Mouse (Mus musculus): Measurements from ENCODE around the gene Poln. TPM values are rescaled to one million over a fixed set of nuclear protein-coding genes. Genes with fewer than 3 reads are reported as not detected.

The Poln gene
- polyA plus RNA-seq, 1 experiment from 2014 or later, result 0.24 TPM

DNA sequence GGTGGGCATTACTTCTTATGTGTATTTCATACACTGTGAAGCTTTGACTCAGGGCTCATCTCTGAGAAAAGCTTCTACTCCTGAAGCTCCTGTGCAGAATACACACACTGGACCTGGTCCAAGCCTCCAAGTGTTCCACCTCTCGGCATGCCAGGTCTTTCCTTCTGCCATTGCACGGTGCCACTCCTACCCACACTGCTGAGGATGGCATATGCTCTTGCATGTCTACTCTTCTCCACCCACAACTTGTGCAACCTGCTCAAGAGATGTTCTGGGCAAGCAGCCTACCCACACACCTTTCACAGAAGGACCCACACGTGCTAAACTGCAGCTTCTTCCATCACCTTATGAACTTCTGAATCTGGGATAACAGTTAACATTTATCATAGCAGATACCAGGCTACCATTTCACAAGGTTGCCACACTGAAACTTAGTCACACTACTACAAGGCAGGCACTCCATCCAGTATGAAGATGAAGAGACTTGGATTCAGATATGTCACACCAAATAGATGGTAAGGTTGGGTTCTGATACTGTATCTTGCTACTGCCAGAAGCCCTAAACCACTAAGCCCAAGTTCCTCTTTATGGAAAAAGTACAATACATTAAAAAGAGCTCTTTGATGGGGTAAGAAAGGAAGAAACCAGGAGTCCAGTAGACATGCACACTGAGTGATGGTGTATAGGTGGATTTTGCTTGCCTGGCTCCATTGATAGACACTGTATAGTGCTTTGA, 50.0 kb downstream of the Poln start:
- no peak overlapping the region for H3K4me2 ChIP-seq
- ATAC-seq (ENCODE audit: extremely low read depth, insufficient number of reproducible peaks, low FRiP score, low TSS enrichment), result no peak
- H3K4me3 ChIP-seq, result no peak overlapping the region
- H3K4me1 ChIP-seq, result no peaks in the 10 kb centered on the region
- no peak overlapping the region for H3K9ac ChIP-seq
- H3K27me3 ChIP-seq (replicated peaks), result peaks cover 7% of the 10 kb centered on the region; the same call in 1 of the 2 replicates
- H3K9me3 ChIP-seq, result no peaks in the 10 kb centered on the region
- 76% methylated on average over 3 of the region's 3 CpGs for WGBS
- H3K36me3 ChIP-seq, result no peaks in the 10 kb centered on the region
- no peak overlapping the region for H3K27ac ChIP-seq (replicated peaks)

DNA sequence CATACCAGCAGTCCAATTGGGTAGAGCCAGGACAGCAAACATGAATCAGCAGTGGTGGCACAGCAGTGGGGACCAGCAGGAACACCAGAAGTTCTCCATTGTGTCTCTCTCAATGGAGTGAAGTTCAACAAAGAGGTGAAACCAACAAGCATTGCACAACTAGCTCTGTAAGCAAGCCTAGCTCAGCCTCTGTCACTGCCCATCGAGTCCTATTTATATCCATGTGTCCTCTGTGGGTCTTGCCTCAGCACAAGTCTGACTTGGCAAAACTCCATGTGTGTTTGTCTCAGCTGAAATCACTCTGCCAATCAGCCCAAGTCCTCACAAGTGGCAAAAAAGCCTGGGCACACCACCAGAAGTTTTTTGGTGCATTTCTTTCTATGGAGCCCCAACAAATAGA, 63.6 kb downstream of the Poln start:
- no peaks in the 10 kb centered on the region for H3K27me3 ChIP-seq (replicated peaks)
- no peak overlapping the region for H3K27ac ChIP-seq (replicated peaks)
- H3K4me2 ChIP-seq, result no peak overlapping the region
- no peak overlapping the region for H3K9ac ChIP-seq
- no peak overlapping the region for H3K4me3 ChIP-seq
- ATAC-seq (ENCODE audit: extremely low read depth, insufficient number of reproducible peaks, low FRiP score, low TSS enrichment), result no peak
- H3K9me3 ChIP-seq, result 0 out of 2 replicates have a peak, but pooled peaks cover 4% of the 10 kb centered on the region
- WGBS, result 61% methylated on average over 1 of the region's 1 CpGs
- no peaks in the 10 kb centered on the region for H3K36me3 ChIP-seq
- no peaks in the 10 kb centered on the region for H3K4me1 ChIP-seq

DNA sequence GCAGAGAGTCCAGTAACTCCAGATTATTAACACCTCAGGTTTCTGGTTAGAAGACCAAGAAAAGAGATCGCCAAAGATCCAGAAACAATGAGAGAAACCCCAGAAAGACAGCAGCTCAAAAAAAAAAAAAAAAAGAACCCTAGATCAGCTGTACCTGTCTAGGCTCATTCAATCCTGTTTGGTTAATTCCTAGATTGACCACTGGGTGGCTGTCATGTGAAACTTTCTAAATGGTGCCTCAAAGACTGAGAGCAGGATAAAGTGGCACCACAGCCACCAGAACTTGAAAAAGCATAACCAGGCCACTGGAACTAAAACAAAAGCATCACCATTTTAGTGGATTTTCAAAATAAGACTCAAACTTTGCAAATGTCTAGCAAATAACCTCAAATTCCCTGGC, 71.9 kb downstream of the Poln start:
- Histone ChIP-seq H3K9ac (no peak overlapping the region), H3K4me3 (no peak overlapping the region), H3K9me3 (0 out of 2 replicates have a peak, but pooled peaks cover 4% of the 10 kb centered on the region), H3K27me3 (replicated peaks) (peaks cover 16% of the 10 kb centered on the region), H3K27ac (replicated peaks) (no peak overlapping the region), H3K4me1 (no peaks in the 10 kb centered on the region), H3K36me3 (no peaks in the 10 kb centered on the region), H3K4me2 (no peak overlapping the region)
- 10% methylated on average over 1 of the region's 1 CpGs for WGBS
- no peak for ATAC-seq (ENCODE audit: extremely low read depth, insufficient number of reproducible peaks, low FRiP score, low TSS enrichment)

DNA sequence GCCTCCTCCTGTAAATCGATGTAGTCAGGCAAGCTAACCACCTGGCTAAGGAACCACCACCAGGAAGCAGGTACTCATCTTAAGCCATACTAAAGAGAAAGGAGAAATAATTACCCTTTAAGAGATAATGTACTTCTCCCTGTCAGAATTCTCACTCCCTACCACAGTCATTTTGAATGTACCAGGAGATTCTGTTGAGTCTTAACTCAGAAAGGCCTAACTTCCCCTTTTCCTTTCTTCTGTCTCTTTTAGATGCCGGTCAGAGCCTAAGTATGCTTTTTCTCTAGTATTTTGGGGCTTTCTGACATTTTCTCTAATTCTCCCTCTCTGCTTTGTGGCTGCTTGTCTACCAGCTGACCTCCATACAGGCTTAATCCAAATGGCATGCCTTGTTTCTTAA, 76.2 kb downstream of the Poln start:
- 79% methylated on average over 2 of the region's 2 CpGs for WGBS
- no peaks in the 10 kb centered on the region for H3K36me3 ChIP-seq
- H3K27ac ChIP-seq (replicated peaks), result no peak overlapping the region
- H3K27me3 ChIP-seq (replicated peaks), result peaks cover 24% of the 10 kb centered on the region
- H3K4me1 ChIP-seq, result no peaks in the 10 kb centered on the region
- no peaks in the 10 kb centered on the region for H3K9me3 ChIP-seq
- H3K4me2 ChIP-seq, result no peak overlapping the region
- ATAC-seq (ENCODE audit: extremely low read depth, insufficient number of reproducible peaks, low FRiP score, low TSS enrichment), result no peak
- no peak overlapping the region for H3K4me3 ChIP-seq
- H3K9ac ChIP-seq, result no peak overlapping the region

DNA sequence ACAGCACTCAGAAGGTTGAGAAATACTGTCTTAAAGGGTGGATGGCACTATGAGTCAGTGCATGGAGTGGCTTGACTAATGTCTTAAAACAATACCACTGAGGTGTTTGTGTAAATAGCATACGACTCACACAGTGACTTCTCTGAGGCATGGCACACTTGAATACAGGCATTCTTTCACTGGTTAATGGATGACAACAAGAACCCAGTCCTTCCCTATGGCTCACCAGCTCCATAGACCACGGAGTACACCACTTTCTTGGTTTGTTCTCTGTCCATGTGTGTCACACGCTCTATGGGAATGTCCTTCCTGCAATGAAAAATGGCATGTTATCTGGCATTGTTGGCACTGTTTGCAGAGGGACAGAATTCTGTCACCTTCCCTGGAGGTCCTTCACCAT, 136.7 kb downstream of the Poln start:
- WGBS, result 64% methylated on average over 3 of the region's 3 CpGs
- no peaks in the 10 kb centered on the region for H3K27me3 ChIP-seq (replicated peaks)
- no peak for ATAC-seq (ENCODE audit: extremely low read depth, insufficient number of reproducible peaks, low FRiP score, low TSS enrichment)
- no peaks in the 10 kb centered on the region for H3K9me3 ChIP-seq
- H3K4me2 ChIP-seq, result no peak overlapping the region
- no peaks in the 10 kb centered on the region for H3K36me3 ChIP-seq
- no peak overlapping the region for H3K9ac ChIP-seq
- H3K4me1 ChIP-seq, result no peaks in the 10 kb centered on the region
- no peak overlapping the region for H3K27ac ChIP-seq (replicated peaks)
- no peak overlapping the region for H3K4me3 ChIP-seq

DNA sequence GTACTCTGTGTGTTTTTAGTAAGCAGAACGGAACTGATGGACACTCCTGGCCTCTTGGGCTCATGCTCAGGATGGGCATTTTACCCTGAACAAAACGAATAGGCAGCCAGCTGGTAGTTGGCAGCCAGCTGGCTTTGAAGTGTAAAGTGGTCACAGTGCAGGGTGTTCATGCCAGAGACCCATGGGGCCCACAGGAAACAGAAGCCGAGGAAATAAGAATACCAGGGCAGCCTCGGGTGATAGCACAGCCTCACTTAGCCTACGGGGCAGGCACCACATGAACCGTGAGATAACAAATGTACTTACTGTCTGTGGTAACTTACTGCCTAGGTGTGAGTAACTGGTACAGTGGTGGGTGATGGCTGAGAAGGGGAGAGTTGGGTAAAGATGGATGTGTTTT, 138.2 kb downstream of the Poln start:
- Histone ChIP-seq H3K9ac (no peak overlapping the region), H3K27me3 (replicated peaks) (no peaks in the 10 kb centered on the region), H3K9me3 (no peaks in the 10 kb centered on the region), H3K36me3 (no peaks in the 10 kb centered on the region), H3K4me1 (no peaks in the 10 kb centered on the region), H3K4me2 (no peak overlapping the region), H3K27ac (replicated peaks) (no peak overlapping the region), H3K4me3 (no peak overlapping the region)
- no peak for ATAC-seq (ENCODE audit: extremely low read depth, insufficient number of reproducible peaks, low FRiP score, low TSS enrichment)
- 49% methylated on average over 6 of the region's 6 CpGs for WGBS

DNA sequence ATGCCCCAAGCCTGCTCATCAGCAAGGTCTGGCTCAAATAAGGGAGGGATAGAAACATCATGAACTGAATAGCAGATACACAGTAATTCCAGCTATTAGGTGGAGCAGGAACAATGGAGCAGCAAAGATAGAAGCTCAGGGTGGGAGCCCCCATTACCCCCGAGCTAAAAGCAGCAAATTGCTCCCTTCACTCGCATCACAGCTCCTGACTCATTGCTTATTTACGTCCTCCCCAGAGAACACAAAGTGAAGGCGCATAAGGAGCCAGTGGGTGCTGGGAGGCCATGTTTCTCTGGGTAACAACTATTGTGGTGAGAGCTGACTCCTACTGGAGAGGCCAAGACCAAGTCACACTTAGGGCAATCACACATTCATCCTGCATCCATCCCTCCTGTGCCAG, 139.1 kb downstream of the Poln start:
- no peaks in the 10 kb centered on the region for H3K36me3 ChIP-seq
- H3K4me1 ChIP-seq, result no peaks in the 10 kb centered on the region
- H3K4me2 ChIP-seq, result no peak overlapping the region
- no peaks in the 10 kb centered on the region for H3K27me3 ChIP-seq (replicated peaks)
- ATAC-seq (ENCODE audit: extremely low read depth, insufficient number of reproducible peaks, low FRiP score, low TSS enrichment), result no peak
- H3K9me3 ChIP-seq, result no peaks in the 10 kb centered on the region
- no peak overlapping the region for H3K27ac ChIP-seq (replicated peaks)
- WGBS, result 70% methylated on average over 4 of the region's 4 CpGs
- H3K4me3 ChIP-seq, result no peak overlapping the region
- no peak overlapping the region for H3K9ac ChIP-seq

DNA sequence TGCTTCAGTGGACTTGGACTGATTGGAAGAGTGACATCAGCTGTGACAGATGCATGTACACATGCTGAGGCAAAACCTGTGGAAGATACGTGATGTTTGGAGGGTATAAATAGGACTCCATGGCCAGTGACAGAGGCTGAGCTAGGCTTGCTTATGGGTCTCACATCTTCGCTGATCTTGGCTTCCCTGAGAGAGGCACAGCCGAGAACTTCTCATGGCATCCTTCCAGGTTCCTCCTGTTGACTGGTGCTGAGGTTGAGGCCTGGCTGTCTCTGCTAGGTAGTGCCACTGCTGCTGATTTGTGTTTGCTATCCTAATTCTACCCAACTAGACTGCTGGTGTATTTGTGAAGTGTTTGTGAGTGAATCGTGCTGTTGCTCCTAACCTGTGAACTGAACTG, 150.3 kb downstream of the Poln start:
- Histone ChIP-seq H3K4me2 (no peak overlapping the region), H3K4me3 (no peak overlapping the region), H3K27ac (replicated peaks) (no peak overlapping the region), H3K9me3 (0 out of 2 replicates have a peak, but pooled peaks cover 4% of the 10 kb centered on the region), H3K36me3 (no peaks in the 10 kb centered on the region), H3K9ac (no peak overlapping the region), H3K4me1 (no peaks in the 10 kb centered on the region), H3K27me3 (replicated peaks) (peaks cover 3% of the 10 kb centered on the region; the same call in 1 of the 2 replicates)
- WGBS, result 64% methylated on average over 4 of the region's 4 CpGs
- ATAC-seq (ENCODE audit: extremely low read depth, insufficient number of reproducible peaks, low FRiP score, low TSS enrichment), result no peak

DNA sequence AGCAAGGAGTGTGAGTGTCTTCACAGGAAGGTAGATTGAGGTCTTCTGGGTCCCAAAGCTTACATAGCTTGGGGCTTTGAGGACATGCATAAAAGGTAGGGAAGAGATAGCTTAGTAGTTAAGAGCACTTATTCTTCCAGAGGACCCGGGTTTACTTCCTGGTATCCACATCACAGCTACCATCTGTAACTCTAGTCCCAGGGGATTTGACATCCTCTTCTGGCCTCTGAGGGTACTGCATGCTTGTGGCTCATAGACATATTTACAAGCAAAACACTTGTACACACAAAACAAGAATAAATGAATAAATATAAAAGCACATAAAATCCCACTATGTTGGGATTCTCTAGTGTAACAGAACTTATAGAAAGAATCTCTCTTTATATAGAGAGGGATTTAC, 154.6 kb downstream of the Poln start:
- WGBS, result 53% methylated on average over 1 of the region's 1 CpGs

DNA sequence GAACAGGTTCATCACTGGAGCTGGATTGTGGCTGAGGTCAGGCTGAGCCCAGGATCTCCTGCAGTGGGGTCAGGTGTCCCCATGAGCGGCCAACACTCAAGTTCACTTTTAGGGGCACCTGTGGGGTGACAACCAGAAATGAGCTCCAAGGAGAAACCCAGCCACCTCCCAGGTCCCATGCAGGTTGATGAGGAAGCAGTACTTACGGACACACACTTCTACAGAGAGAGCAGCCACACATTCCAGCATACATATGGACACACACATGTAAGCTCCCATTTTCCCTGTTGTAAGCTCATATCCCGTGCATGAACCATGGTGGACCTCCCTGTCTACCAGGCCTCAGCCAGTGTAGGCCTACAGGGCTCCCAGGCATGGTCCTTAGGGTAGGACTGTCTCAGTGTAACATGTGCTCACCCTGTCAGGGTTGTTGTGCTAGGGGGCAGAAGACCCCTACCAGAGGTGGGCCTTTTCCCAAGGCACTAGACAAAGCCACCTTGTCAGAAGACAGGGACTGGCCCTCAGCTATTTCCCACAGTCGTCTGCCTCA, 161.8 kb downstream of the Poln start:
- Histone ChIP-seq H3K27ac (replicated peaks) (no peak overlapping the region), H3K36me3 (no peaks in the 10 kb centered on the region), H3K4me2 (no peak overlapping the region), H3K9me3 (no peaks in the 10 kb centered on the region), H3K27me3 (replicated peaks) (peaks cover 18% of the 10 kb centered on the region; the same call in 1 of the 2 replicates), H3K9ac (no peak overlapping the region), H3K4me1 (0 out of 2 replicates have a peak, but pooled peaks cover 6% of the 10 kb centered on the region), H3K4me3 (no peak overlapping the region)
- ATAC-seq (ENCODE audit: extremely low read depth, insufficient number of reproducible peaks, low FRiP score, low TSS enrichment), result no peak
- 65% methylated on average over 4 of the region's 4 CpGs for WGBS

More for the DNA sequence above, 154.6 kb downstream of the Poln start:
- Histone ChIP-seq H3K4me2 (no peak overlapping the region), H3K27ac (replicated peaks) (no peak overlapping the region), H3K36me3 (no peaks in the 10 kb centered on the region), H3K9ac (no peak overlapping the region), H3K9me3 (no peaks in the 10 kb centered on the region), H3K4me3 (no peak overlapping the region), H3K4me1 (no peaks in the 10 kb centered on the region), H3K27me3 (replicated peaks) (peaks cover 4% of the 10 kb centered on the region)
- ATAC-seq (ENCODE audit: extremely low read depth, insufficient number of reproducible peaks, low FRiP score, low TSS enrichment), result no peak

DNA sequence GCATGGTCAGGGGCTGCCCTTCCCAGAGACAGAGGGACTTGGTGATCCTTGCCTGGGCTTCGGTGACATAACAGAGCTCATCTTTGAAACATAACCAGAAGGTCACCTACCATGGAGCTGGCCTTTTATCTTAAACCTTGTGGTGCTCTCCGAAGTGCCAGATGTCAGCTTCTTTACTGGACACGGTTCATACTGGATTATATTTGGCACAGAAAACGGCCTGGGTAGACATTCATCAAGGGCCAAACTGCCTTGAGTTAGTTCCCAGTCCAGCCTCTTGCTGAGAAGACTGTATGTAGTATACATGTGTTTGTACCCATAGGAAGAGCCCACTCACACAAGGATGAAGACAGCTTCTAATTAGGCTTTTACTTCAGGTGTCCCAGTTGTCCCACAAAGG, 162.4 kb downstream of the Poln start:
- 68% methylated on average over 4 of the region's 4 CpGs for WGBS
- no peak overlapping the region for H3K4me2 ChIP-seq
- no peak overlapping the region for H3K27ac ChIP-seq (replicated peaks)
- ATAC-seq (ENCODE audit: extremely low read depth, insufficient number of reproducible peaks, low FRiP score, low TSS enrichment), result no peak
- 0 out of 2 replicates have a peak, but pooled peaks cover 6% of the 10 kb centered on the region for H3K4me1 ChIP-seq
- peaks cover 17% of the 10 kb centered on the region; the same call in 1 of the 2 replicates for H3K27me3 ChIP-seq (replicated peaks)
- H3K4me3 ChIP-seq, result no peak overlapping the region
- no peaks in the 10 kb centered on the region for H3K9me3 ChIP-seq
- no peak overlapping the region for H3K9ac ChIP-seq
- H3K36me3 ChIP-seq, result no peaks in the 10 kb centered on the region

DNA sequence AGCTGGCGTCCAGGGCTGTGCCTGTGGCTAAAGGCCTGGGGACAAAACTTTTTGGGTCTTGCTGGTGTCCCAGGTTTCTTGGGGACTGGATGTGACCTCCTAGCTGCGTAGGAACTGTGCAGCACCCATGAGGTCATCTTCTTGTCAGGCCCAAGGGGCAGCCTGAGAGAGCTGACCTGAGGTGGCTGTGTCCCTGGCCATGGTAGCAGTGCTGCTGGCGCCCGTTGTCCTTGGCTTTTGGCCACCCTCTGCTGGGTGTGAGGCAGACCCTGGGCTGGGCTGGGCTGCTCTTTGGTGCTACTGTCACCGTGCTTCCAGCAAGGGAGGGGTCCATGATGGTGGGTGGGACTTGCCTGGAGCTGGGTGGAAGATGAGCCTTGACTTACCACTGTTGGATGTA, 164.6 kb downstream of the Poln start:
- H3K4me2 ChIP-seq, result no peak overlapping the region
- no peak for ATAC-seq (ENCODE audit: extremely low read depth, insufficient number of reproducible peaks, low FRiP score, low TSS enrichment)
- peaks cover 27% of the 10 kb centered on the region for H3K27me3 ChIP-seq (replicated peaks)
- no peaks in the 10 kb centered on the region for H3K9me3 ChIP-seq
- no peak overlapping the region for H3K27ac ChIP-seq (replicated peaks)
- 73% methylated on average over 5 of the region's 5 CpGs for WGBS
- H3K36me3 ChIP-seq, result no peaks in the 10 kb centered on the region
- H3K4me1 ChIP-seq, result 0 out of 2 replicates have a peak, but pooled peaks cover 6% of the 10 kb centered on the region
- no peak overlapping the region for H3K9ac ChIP-seq
- H3K4me3 ChIP-seq, result no peak overlapping the region
